Mouse (Mus musculus): ENCODE measurements around the gene Slc9a4.

- TF ChIP-seq CTCF (IDR thresholded peaks at IDR 0.05; ENCODE audit: control insufficient read depth, insufficient read depth, insufficient read length) (no peak), USF1 (IDR thresholded peaks at IDR 0.05; ENCODE audit: low read depth) (no peak)
These were observed 85.8 kb downstream of the Slc9a4 start for GRCm38 (mm10) chr1:40665401-40666370.
